13 mouse cellular contexts compared by ENCODE assay signal in genomic region chr11:66846043-66846775, GRCm38 (mm10).
A peak's percentile ranks its signal among the peaks of the same experiment; 100 is the strongest.
DNase-seq lines count a peak whose midpoint lies in the region; ATAC-seq lines count a peak whose summit lies in the region.
"Had no signal": no experiment of that assay in that cellular context is flagged by ENCODE, and none has a peak within 500 bp of the region (broad histone marks: within the 10 kb centered on the region; RNA-seq: fewer than 3 reads in every experiment).

No protein-coding gene starts in this region.

- peaks cover 14% of the 10 kb centered on the region for H3K4me1 ChIP-seq in forebrain, embryonic 15.5 days
- H3K4me1 ChIP-seq: limb, embryonic 15.5 days had no signal

- H3K4me3 ChIP-seq in forebrain, embryonic 15.5 days: no peak overlapping the region
- H3K4me3 ChIP-seq: limb, embryonic 15.5 days had no signal

- H3K27me3 ChIP-seq in forebrain, embryonic 15.5 days: no peaks in the 10 kb centered on the region
- H3K27me3 ChIP-seq: limb, embryonic 15.5 days had no signal

- H3K9ac ChIP-seq in forebrain, embryonic 15.5 days (replicated peaks): no peak overlapping the region
- H3K9ac ChIP-seq: limb, embryonic 15.5 days had no signal

- H3K27ac ChIP-seq in forebrain, embryonic 15.5 days (replicated peaks): peak overlapping the region; percentile 68
- H3K27ac ChIP-seq: limb, embryonic 15.5 days had no signal

- intact Hi-C loops in left cerebral cortex, postnatal 4 days (cut with DNase I): loop anchor here (10.0 kb wide), 1 partner anchor 321 kb away; the partner anchor contains the start of gene Shisa6

- peak; percentile 44 for DNase-seq in left cerebral cortex, postnatal 4 days
- DNase-seq in left cerebral cortex, adult 18-20 months (ENCODE audit: low spot score in 2 of 2): no peak
- DNase-seq in layer of hippocampus, adult 9-11 months: peak; percentile 44
- peak; percentile 79 for DNase-seq in retina, postnatal 1 day
- no peak for DNase-seq in cerebellum, adult 9-11 months
- no peak for DNase-seq in c-Kit-positive CD71-positive TER-119-positive erythroid progenitor cells, embryonic 14.5 days (ENCODE audit: low spot score)
- DNase-seq: cerebellum, adult 18-20 months; kidney, adult 11 months; lung, postnatal 10 days; thymus, postnatal 25 days had no signal

- ATAC-seq in forebrain, embryonic 15.5 days (replicated peaks): peak; percentile 96
- no peak for ATAC-seq in activated CD4-positive, CD25-positive, alpha-beta regulatory T cell, adult 4 months

- 11% methylated on average over 9 of the region's 9 CpGs for WGBS in forebrain, embryonic 15.5 days

- H3K9me3 ChIP-seq in forebrain, embryonic 15.5 days: no peaks in the 10 kb centered on the region
- H3K9me3 ChIP-seq: limb, embryonic 15.5 days had no signal

- no peak overlapping the region for H3K4me2 ChIP-seq in forebrain, embryonic 15.5 days (replicated peaks)
- H3K4me2 ChIP-seq: limb, embryonic 15.5 days had no signal

- no peaks in the 10 kb centered on the region for H3K36me3 ChIP-seq in forebrain, embryonic 15.5 days
- H3K36me3 ChIP-seq: limb, embryonic 15.5 days had no signal

Comparison
In these comparisons a context has a peak if more than half of its experiments do, and no peak if none do; other contexts are left out.
1. DNase-seq: peak in left cerebral cortex, postnatal 4 days (single experiment), layer of hippocampus, adult 9-11 months (single experiment) and retina, postnatal 1 day (single experiment); none in left cerebral cortex, adult 18-20 months (0 of 2), cerebellum, adult 9-11 months (single experiment) and c-Kit-positive CD71-positive TER-119-positive erythroid progenitor cells, embryonic 14.5 days (single experiment).